10 mouse cellular contexts compared by ENCODE assay signal in genomic region chr6:125483515-125484312, GRCm38 (mm10). TPM values are rescaled to one million over a fixed set of nuclear protein-coding genes. Genes with fewer than 3 reads are reported as not detected.
A peak's percentile ranks its signal among the peaks of the same experiment; 100 is the strongest.
DNase-seq lines count a peak whose midpoint lies in the region; ATAC-seq and TF ChIP-seq lines count a peak whose summit lies in the region.
"Had no signal": no experiment of that assay in that cellular context is flagged by ENCODE, and none has a peak within 500 bp of the region (broad histone marks: within the 10 kb centered on the region; RNA-seq: fewer than 3 reads in every experiment).

No protein-coding gene starts in this region.

- WGBS in macrophage (ENCODE audit: missing documents) = 80% methylated on average over 12 of the region's 12 CpGs
- WGBS in forebrain, embryonic 14.5 days = 91% methylated on average over 12 of the region's 12 CpGs
- WGBS in kidney, adult 2 months = 78% methylated on average over 12 of the region's 12 CpGs

- H3K4me3 ChIP-seq in macrophage (ENCODE audit: inconsistent target) = no peak overlapping the region
- no peak overlapping the region for H3K4me3 ChIP-seq in forebrain, embryonic 14.5 days (ENCODE audit: low read depth, low read length)
- H3K4me3 ChIP-seq in kidney, adult 2 months (ENCODE audit: insufficient read depth, low read depth, low read length) = no peak overlapping the region
- H3K4me3 ChIP-seq: hindbrain, embryonic 15.5 days; lung, embryonic 15.5 days had no signal

- H3K79me2 ChIP-seq in macrophage (ENCODE audit: inconsistent target) = peaks cover 98% of the 10 kb centered on the region

- ATAC-seq in forebrain, embryonic 14.5 days = no peak

- TF ChIP-seq POLR2A in kidney, adult 2 months (IDR thresholded peaks at IDR 0.05; ENCODE audit: low read depth, low read length) = no peak

- peak; percentile 29 to 53 for DNase-seq in adrenal gland, postnatal 36 days
- no peak for DNase-seq in adrenal gland, adult 18-20 months (ENCODE audit: low spot score in 2 of 2)
- peak; percentile 51 for DNase-seq in 3134 (ENCODE audit: extremely low read depth, insufficient read length, low spot score)
- peak; percentile 14 for DNase-seq in T-cell, adult 2 months (ENCODE audit: low spot score)
- DNase-seq in forebrain, embryonic 14.5 days (ENCODE audit: low spot score) = no peak
- no peak for DNase-seq in kidney, adult 2 months
- no peak for DNase-seq in urinary bladder, postnatal 14 days (ENCODE audit: low spot score)

- no peak overlapping the region for H3K9ac ChIP-seq in forebrain, embryonic 14.5 days (ENCODE audit: low read length)
- H3K9ac ChIP-seq: hindbrain, embryonic 15.5 days; lung, embryonic 15.5 days had no signal

- no peaks in the 10 kb centered on the region for H3K36me3 ChIP-seq in macrophage (ENCODE audit: inconsistent target)
- H3K36me3 ChIP-seq in forebrain, embryonic 14.5 days (ENCODE audit: control insufficient read depth, insufficient read depth, low read length) = no peaks in the 10 kb centered on the region
- no peaks in the 10 kb centered on the region for H3K36me3 ChIP-seq in kidney, adult 2 months (ENCODE audit: control insufficient read depth, insufficient read depth, low read length)
- H3K36me3 ChIP-seq: hindbrain, embryonic 15.5 days; lung, embryonic 15.5 days had no signal

- TF ChIP-seq CTCF in kidney, adult 2 months (conservative IDR thresholded peaks at IDR 0.05; ENCODE audit: insufficient read depth, insufficient read length, low read depth, low read length) = no peak

- H3K27me3 ChIP-seq in forebrain, embryonic 14.5 days (replicated peaks; ENCODE audit: control insufficient read depth, insufficient read depth, low read length) = no peaks in the 10 kb centered on the region
- no peaks in the 10 kb centered on the region for H3K27me3 ChIP-seq in kidney, adult 2 months (replicated peaks; ENCODE audit: control insufficient read depth, insufficient read depth, low read length)
- H3K27me3 ChIP-seq: hindbrain, embryonic 15.5 days; lung, embryonic 15.5 days had no signal

- peaks cover 11% of the 10 kb centered on the region for H3K4me1 ChIP-seq in forebrain, embryonic 14.5 days (ENCODE audit: control insufficient read depth, insufficient read depth, low read length)
- peaks cover 28% of the 10 kb centered on the region for H3K4me1 ChIP-seq in kidney, adult 2 months (ENCODE audit: control insufficient read depth, insufficient read depth, low read length)

- no peak overlapping the region for H3K4me2 ChIP-seq in forebrain, embryonic 14.5 days (ENCODE audit: low read length)
- H3K4me2 ChIP-seq: hindbrain, embryonic 15.5 days; lung, embryonic 15.5 days had no signal

- H3K9me3 ChIP-seq in forebrain, embryonic 14.5 days (replicated peaks; ENCODE audit: control insufficient read depth, low read length) = no peaks in the 10 kb centered on the region
- H3K9me3 ChIP-seq: hindbrain, embryonic 15.5 days; lung, embryonic 15.5 days had no signal

- H3K27ac ChIP-seq in macrophage = peak overlapping the region; percentile 85
- H3K27ac ChIP-seq in forebrain, embryonic 14.5 days (ENCODE audit: low read depth, low read length) = no peak overlapping the region
- H3K27ac ChIP-seq in kidney, adult 2 months (ENCODE audit: insufficient read depth, low read depth, low read length) = no peak overlapping the region
- H3K27ac ChIP-seq: hindbrain, embryonic 15.5 days; lung, embryonic 15.5 days had no signal

RNA-seq across cellular contexts. Expression of gene Cd9, which starts 10.9 kb away (rescaled TPM):
- total RNA-seq in adrenal gland, postnatal 36 days (2021) = 100 to 1,000 TPM; 115 to 170 TPM
- 100 to 1,000 TPM in 1 of 2 experiments, 10 to 100 TPM in 1; 90.1 to 131 TPM for total RNA-seq in adrenal gland, adult 18-20 months (2021)
- 10 to 100 TPM in 13 of 26 experiments, 1 to 10 TPM in 12, under 1 TPM in 1; 0.96 to 52.6 (median 9.9) TPM for total RNA-seq in macrophage (2018; cell fraction: chromatin; rRNA removed)
- total RNA-seq in macrophage (2018; cell fraction: cytosol; rRNA removed) = 100 to 1,000 TPM in 13 of 26 experiments, 10 to 100 TPM in 13; 11.8 to 220 (median 99.5) TPM
- 100 to 1,000 TPM in 8 of 26 experiments, 10 to 100 TPM in 15, 1 to 10 TPM in 3; 8.1 to 185 (median 27.5) TPM for total RNA-seq in macrophage (2018; cell fraction: nucleus; rRNA removed)
- 296 to 414 TPM (median 359 TPM) in 3 replicates for polyA plus RNA-seq in macrophage (2018)
- 77.8 and 85.5 TPM in 2 replicates for polyA plus RNA-seq in forebrain, embryonic 14.5 days (2014; fragmentation: Nextera tagmentation; extraction: Ambion mirVana)
- 138 and 140 TPM in 2 replicates for polyA plus RNA-seq in kidney, adult 2 months (2012; rRNA removed)

Comparison
In these comparisons a context has a peak if more than half of its experiments do, and no peak if none do; other contexts are left out.
1. DNase-seq: peak in adrenal gland, postnatal 36 days (2 of 2), 3134 (single experiment) and T-cell, adult 2 months (single experiment); none in adrenal gland, adult 18-20 months (0 of 2), forebrain, embryonic 14.5 days (single experiment), kidney, adult 2 months (single experiment) and urinary bladder, postnatal 14 days (single experiment).